Mouse (Mus musculus) brain, embryonic 14.5 days (tissue): ENCODE results near the gene Nop2. TPM values are rescaled to one million over a fixed set of nuclear protein-coding genes. Genes with fewer than 3 reads are reported as not detected.

ENCODE experiments used
- DNase-seq: peaks from one replicate; pipeline ENCODE4 v3.0.0-alpha.2; 2011; ENCODE audit warnings: low read depth
- CTCF ChIP-seq: fragments of 200-500 bp; IDR thresholded peaks from 2 replicates; pipeline ENCODE4 v1.5.1; 2012; ENCODE audit warnings: inconsistent platforms, mild to moderate bottlenecking, moderate library complexity, borderline replicate concordance; ENCODE audit not compliant: insufficient read depth, insufficient read length; ENCODE audit errors: extremely low read depth
- POLR2A ChIP-seq: fragments of 200-500 bp; IDR thresholded peaks from 2 replicates; pipeline ENCODE4 v1.6.1; 2012; ENCODE audit warnings: mild to moderate bottlenecking, inconsistent platforms, borderline replicate concordance; ENCODE audit not compliant: poor library complexity, insufficient read depth, insufficient read length, severe bottlenecking; ENCODE audit errors: extremely low read depth
- polyA plus RNA-seq: library from polyadenylated mRNA; depleted of rRNA; stranded (reverse); fragments of >200 nt; gene quantifications from 2 replicates; pipeline ENCODE4 v1.2.3, GENCODE M21; 2012

Nop2 gene
- polyA plus RNA-seq, 1 experiment: 34.6 TPM

GRCm38 (mm10) chr6:125148926-125149568 lies 17.3 kb downstream of the Nop2 start:
- no peak for TF ChIP-seq POLR2A
- no peak for DNase-seq

- DNase-seq: no peak
- no peak for TF ChIP-seq POLR2A
- TF ChIP-seq CTCF: no peak
Observed at GRCm38 (mm10) chr6:125149569-125149950, 17.9 kb downstream of the Nop2 start.

- TF ChIP-seq POLR2A: no peak
- TF ChIP-seq CTCF: no peak
- DNase-seq: no peak
Observed at GRCm38 (mm10) chr6:125152212-125153017, 20.7 kb downstream of the Nop2 start.

GRCm38 (mm10) chr6:125153018-125153389 lies 21.3 kb downstream of the Nop2 start:
- no peak for TF ChIP-seq POLR2A
- no peak for TF ChIP-seq CTCF
- DNase-seq: no peak

DNA sequence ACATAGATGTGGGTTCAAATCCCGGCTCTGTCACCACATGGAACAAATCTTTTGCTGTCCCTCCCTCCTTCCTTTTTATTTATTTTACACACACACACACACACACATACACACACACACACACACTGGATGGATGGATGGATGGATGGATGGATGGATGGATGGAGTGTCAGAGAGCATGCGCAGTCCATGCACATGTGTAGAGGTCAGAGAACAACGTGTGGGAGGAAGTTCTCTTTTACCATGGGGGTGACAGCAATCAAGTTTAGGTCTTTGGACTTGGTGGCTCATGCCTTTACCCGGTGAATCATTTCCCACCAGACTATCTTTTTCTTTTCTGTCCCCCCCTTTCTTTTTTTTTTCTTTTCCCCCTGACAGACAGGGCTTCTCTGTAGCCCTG lies 22.0 kb downstream of the Nop2 start:
- no peak for DNase-seq
- TF ChIP-seq POLR2A (no peak), CTCF (no peak)

- TF ChIP-seq CTCF (peak; percentile 39; the same call in 1 of the 2 replicates), POLR2A (no peak)
- peak; percentile 79 for DNase-seq
Observed at GRCm38 (mm10) chr6:125154550-125154949, 22.8 kb downstream of the Nop2 start.

- no peak for DNase-seq
- no peak for TF ChIP-seq POLR2A
- no peak for TF ChIP-seq CTCF
Observed at GRCm38 (mm10) chr6:125155262-125155661, 23.6 kb downstream of the Nop2 start.

- TF ChIP-seq CTCF: no peak
- no peak for TF ChIP-seq POLR2A
- no peak for DNase-seq
Observed at GRCm38 (mm10) chr6:125156491-125156890, 24.8 kb downstream of the Nop2 start.

DNA sequence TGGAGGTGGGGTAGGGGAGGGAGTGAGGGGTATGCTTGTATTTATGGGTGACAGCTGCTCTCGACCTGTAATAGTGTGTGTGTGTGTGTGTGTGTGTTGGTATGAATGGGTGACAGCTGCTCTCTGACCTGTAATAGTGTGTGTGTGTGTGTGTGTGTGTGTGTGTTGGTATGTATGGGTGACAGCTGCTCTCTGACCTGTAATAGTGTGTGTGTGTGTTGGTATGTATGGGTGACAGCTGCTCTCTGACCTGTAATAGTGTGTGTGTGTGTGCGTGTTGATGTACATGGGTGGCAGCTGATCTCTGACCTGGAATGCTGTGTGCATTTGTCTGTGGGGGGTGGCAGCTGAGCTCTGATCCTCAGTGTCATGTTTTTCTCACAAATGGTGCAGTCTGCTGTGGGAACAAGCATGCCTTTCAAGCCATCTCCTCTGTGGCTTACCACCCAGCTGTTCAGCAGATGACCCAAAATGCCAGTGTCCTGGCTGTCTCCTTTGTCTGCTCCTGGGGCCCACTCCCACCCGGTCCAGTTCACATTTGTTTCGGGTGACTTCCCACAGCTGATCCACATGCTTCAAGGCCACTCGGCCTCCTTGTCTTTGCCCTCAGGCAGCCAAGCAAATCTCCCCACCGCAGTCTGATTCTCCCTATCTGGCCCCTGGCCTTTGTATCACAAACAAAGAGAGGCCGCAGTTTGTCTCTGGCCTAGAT lies 25.4 kb downstream of the Nop2 start:
- no peak for TF ChIP-seq POLR2A
- TF ChIP-seq CTCF: no peak
- DNase-seq: no peak

DNA sequence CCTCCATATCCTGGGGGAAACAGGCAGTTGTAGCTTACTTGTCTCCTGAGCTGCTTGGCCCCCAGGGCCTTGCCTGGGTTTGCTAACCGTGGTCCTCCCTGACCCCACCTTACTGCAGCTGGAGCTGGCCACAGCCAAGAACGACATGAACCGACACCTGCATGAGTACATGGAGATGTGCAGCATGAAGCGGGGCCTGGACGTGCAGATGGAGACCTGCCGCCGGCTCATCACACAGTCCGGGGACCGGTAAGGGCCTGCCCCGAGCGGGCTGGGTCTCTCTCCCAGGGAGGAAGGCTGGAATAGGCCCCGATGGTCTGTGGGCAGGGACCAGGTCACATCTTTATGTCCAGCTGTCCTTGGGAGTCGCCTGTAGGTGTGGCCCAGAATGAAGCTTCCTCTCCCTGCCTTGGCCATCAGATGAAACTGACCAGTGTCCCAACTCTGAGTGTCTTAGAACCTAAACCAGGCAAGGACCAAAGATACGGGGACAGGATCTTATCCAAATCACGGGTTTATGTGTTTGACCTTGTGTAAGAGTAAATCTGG lies 27.3 kb downstream of the Nop2 start:
- TF ChIP-seq POLR2A: no peak
- no peak for TF ChIP-seq CTCF
- DNase-seq: no peak

DNA sequence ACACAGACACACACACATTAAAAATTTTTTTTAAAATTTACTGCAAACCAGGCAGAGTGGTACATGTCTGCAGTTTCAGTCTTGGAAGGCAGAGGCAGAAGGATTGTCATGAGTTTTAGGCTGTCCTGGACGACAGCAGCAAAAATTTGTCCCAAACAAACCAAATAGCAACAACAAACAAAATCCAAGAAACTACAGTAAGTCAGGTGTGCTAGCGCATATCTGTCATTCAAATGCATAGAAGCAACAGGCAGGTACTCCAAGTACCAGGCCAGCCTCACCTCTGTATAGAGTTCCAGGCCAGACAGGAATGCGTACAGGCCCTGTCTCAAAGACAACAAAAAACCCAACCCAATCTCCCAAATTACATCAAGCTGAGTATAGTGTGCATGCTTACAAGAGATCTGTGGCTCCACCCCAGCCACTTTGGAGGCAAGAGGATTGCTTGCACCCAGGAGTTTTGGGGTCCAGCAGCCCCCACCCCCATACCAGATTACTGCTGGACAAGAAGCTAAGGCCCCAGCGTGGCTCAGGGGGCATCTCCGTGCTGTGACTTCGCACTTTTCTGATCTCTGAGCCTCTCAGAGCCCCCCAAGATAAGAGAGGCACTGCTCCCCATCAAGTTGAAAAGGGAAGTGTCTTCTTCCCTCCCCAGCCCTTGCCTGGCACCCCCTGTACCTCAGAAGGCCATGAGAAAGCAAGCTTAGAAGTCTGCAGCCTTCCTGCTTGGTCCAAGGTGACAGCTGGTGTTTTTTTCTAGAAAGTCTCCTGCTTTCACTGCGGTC lies 28.3 kb downstream of the Nop2 start:
- DNase-seq: no peak
- TF ChIP-seq POLR2A (no peak), CTCF (no peak)

DNA sequence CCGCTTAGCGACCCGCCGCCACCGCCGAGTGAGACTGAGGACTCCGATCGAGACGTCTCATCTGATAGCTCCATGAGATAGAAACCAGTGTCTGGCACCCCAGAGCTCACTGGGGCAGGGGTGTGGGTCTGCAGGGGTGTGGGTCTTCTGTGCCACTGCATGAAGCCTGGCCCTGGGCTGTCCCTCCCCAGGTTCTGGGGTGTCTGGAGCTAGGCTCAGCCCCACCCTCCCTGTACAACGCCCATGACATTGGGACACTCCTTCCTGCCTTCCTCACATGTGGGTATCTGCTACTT lies 28.8 kb downstream of the Nop2 start:
- no peak for DNase-seq
- no peak for TF ChIP-seq CTCF
- no peak for TF ChIP-seq POLR2A
